Mouse (Mus musculus) E14TG2a.4 (cell line): ENCODE measurements at regions not wholly inside any gene's neighbourhood (a gene's known extent, or its start where the extent isn't known, plus 50 kb on each side); places are given as distances from the start of the nearest gene placed in this dataset.

Experiments used
- CTCF ChIP-seq: conservative IDR thresholded peaks from 2 replicates; pipeline ENCODE4 v1.5.1; 2014; ENCODE audit warnings: low read length
- NANOG ChIP-seq: IDR thresholded peaks from 2 replicates; pipeline ENCODE4 v1.6.1; 2014; ENCODE audit warnings: borderline replicate concordance, low read length, mixed read lengths

DNA sequence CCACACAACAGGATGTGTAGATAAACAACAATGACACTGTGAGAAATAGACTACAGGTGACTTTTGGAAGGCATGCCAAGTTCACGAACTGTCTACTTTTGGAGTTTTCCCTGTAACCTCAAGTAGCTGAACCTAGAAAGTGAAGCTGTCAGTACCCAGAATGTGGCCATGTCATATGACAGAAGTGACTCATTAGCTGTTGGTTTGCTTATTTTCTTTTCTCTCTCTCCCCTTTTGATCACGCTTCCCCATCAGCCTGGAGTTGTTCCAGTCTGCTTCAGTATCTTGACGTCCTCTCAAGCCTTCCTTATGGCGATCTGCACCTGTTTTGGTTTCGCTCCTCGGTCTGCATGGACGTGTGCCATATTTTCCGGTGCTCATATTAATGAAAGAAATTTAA, 90.8 kb upstream of the Foxq1 start:
- TF ChIP-seq CTCF (no peak), NANOG (no peak)
